Mouse (Mus musculus) heart, embryonic 12.5 days (tissue): Measurements from ENCODE around the gene Irf6. TPM values are rescaled to one million over a fixed set of nuclear protein-coding genes. Genes with fewer than 3 reads are reported as not detected.
A peak's percentile ranks its signal among the peaks of the same experiment; 100 is the strongest.

Experiments used
- ATAC-seq: fragments of 200-750 bp; cut with Nextera tagmentation; 2 replicates; pipeline ENCODE4 v1.8.0; 2017; ENCODE audit warnings: moderate TSS enrichment, moderate library complexity; ENCODE audit not compliant: insufficient number of reproducible peaks, low FRiP score
- H3K27ac ChIP-seq: fragments of 300-500 bp; sonication (generic); 2 replicates; pipeline ENCODE4 v1.5.1; 2016; ENCODE audit warnings: mild to moderate bottlenecking, moderate library complexity; ENCODE audit not compliant: poor library complexity, severe bottlenecking
- H3K27me3 ChIP-seq: fragments of 300-500 bp; sonication (generic); replicated peaks from 2 replicates; pipeline ENCODE4 v1.6.1; 2016; ENCODE audit warnings: mild to moderate bottlenecking, moderate library complexity
- H3K36me3 ChIP-seq: fragments of 300-500 bp; sonication (generic); 2 replicates; pipeline ENCODE4 v1.6.1; 2016; ENCODE audit warnings: mild to moderate bottlenecking, moderate library complexity
- H3K4me1 ChIP-seq: fragments of 300-500 bp; sonication (generic); replicated peaks from 2 replicates; pipeline ENCODE4 v1.6.1; 2016; ENCODE audit warnings: mild to moderate bottlenecking
- H3K4me2 ChIP-seq: fragments of 300-500 bp; sonication (generic); 2 replicates; pipeline ENCODE4 v1.6.1; 2016; ENCODE audit warnings: mild to moderate bottlenecking, moderate library complexity
- H3K4me3 ChIP-seq: fragments of 300-500 bp; sonication (generic); 2 replicates; pipeline ENCODE4 v1.5.1; 2016; ENCODE audit warnings: mild to moderate bottlenecking
- H3K9ac ChIP-seq: fragments of 300-500 bp; sonication (generic); 2 replicates; pipeline ENCODE4 v1.6.1; 2016; ENCODE audit warnings: mild to moderate bottlenecking, moderate library complexity
- H3K9me3 ChIP-seq: fragments of 300-500 bp; sonication (generic); replicated peaks from 2 replicates; pipeline ENCODE4 v1.6.1; 2016; ENCODE audit warnings: mild to moderate bottlenecking, moderate library complexity
- WGBS: fragments of 180-500 bp; shearing (Covaris S2); methylation state at CpG from one replicate; pipeline ENCODE4 v1.1.7; 2016; 5-methylcytosine and 5-hydroxymethylcytosine counted together
- polyA plus RNA-seq: library from polyadenylated mRNA; unstranded; fragments of >200 nt; fragmentation: Nextera tagmentation; extraction: Ambion mirVana; gene quantifications from 2 replicates; pipeline ENCODE4 v1.2.1, GENCODE M21; 2016

Irf6 gene
- polyA plus RNA-seq, 1 experiment from 2014 or later: 6.6 TPM

- Histone ChIP-seq H3K4me2 (no peak overlapping the region), H3K4me3 (no peak overlapping the region), H3K27me3 (no peaks in the 10 kb centered on the region), H3K9ac (no peak overlapping the region), H3K9me3 (no peaks in the 10 kb centered on the region), H3K36me3 (no peaks in the 10 kb centered on the region), H3K4me1 (0 out of 2 replicates have a peak, but pooled peaks cover 4% of the 10 kb centered on the region), H3K27ac (no peak overlapping the region)
- whole genome bisulfite sequencing: 73% methylated on average over 3 of the region's 3 CpGs
- ATAC-seq: no peak
Measured at GRCm38 (mm10) chr1:193181104-193181503, 28.2 kb downstream of the Irf6 start.

DNA sequence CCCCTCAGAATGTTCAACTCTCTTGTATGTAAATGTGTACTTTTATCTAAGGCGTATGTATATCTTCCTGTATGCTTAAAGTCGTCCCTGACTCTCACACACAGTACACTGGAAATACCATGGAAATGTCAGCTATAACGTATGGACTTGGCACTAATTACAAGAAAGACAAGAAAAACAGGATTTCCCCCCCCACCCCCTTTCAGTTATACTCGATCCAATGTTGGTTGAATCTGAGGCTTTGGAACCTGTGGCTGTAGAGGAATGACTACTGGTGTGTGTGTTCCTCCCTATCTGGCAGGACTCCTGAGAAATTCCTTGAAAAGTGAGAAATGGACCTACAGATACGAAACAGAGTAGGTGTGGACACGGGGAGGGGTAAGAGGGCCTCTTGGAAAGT, 35.3 kb downstream of the Irf6 start:
- WGBS: 63% methylated on average over 6 of the region's 6 CpGs
- H3K4me2 ChIP-seq: 0 out of 2 replicates have a peak overlapping the region, but pooled peaks have one; percentile 21
- no peaks in the 10 kb centered on the region for H3K9me3 ChIP-seq
- H3K27ac ChIP-seq: peak overlapping the region; percentile 90
- no peaks in the 10 kb centered on the region for H3K27me3 ChIP-seq
- H3K9ac ChIP-seq: no peak overlapping the region
- ATAC-seq: no peak
- no peak overlapping the region for H3K4me3 ChIP-seq
- H3K4me1 ChIP-seq: peaks cover 37% of the 10 kb centered on the region
- H3K36me3 ChIP-seq: no peaks in the 10 kb centered on the region

DNA sequence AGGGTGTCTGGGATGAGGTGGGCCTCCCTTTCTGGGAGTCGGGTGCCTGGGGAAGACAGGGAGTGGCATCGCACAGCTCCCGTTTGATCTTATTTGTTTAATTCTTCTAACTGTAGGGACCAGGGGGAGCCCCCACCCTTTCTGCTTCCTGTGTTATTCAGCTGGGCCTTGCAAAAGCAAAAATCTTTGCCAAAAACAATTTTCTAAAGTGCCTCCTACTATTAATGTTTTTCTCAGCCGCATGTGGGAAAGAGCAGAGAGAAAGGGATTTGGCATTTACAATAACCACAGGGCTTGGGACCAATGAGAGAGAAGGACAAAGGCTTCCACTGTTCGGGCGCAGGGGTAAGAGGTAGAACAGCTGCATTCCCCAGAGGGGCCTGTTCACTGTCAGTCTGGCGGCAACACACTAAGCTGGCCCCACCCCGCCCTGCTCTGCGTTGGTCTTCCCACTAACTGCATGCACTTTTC, 36.3 kb downstream of the Irf6 start:
- no peaks in the 10 kb centered on the region for H3K27me3 ChIP-seq
- H3K4me2 ChIP-seq: peak overlapping the region; percentile 21; the same call in 1 of the 2 replicates
- peak; percentile 93 for ATAC-seq
- peak overlapping the region; percentile 22; the same call in 1 of the 2 replicates for H3K9ac ChIP-seq
- H3K4me1 ChIP-seq: peaks cover 37% of the 10 kb centered on the region
- no peaks in the 10 kb centered on the region for H3K36me3 ChIP-seq
- no peak overlapping the region for H3K4me3 ChIP-seq
- peak overlapping the region; percentile 90 for H3K27ac ChIP-seq
- no peaks in the 10 kb centered on the region for H3K9me3 ChIP-seq
- WGBS: 11% methylated on average over 9 of the region's 9 CpGs

DNA sequence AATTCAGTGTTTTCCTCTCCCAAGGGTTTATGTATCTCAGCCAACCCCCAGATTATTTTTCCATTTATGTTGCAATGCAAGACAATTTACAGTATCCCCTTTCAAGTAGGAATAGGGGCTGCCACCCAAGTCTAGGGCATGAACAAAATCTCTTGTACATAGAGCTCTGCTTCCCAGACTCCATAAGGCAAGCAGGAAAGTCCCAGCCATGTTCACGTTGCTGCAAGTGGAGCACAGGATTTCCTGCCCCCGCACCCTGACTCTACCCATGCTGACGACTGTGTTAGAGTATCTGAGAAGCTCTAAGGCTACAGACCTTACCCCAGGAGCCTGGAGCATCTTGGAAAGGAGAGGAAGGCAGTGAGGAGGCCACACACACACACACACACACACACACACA, 36.9 kb downstream of the Irf6 start:
- peak; percentile 40; the same call in 1 of the 2 replicates for ATAC-seq
- WGBS: 20% methylated on average over 3 of the region's 3 CpGs
- no peak overlapping the region for H3K4me2 ChIP-seq
- H3K27ac ChIP-seq: peak overlapping the region; percentile 90
- H3K4me1 ChIP-seq: peaks cover 37% of the 10 kb centered on the region
- peak overlapping the region; percentile 22; the same call in 1 of the 2 replicates for H3K9ac ChIP-seq
- no peaks in the 10 kb centered on the region for H3K36me3 ChIP-seq
- H3K4me3 ChIP-seq: no peak overlapping the region
- no peaks in the 10 kb centered on the region for H3K27me3 ChIP-seq
- no peaks in the 10 kb centered on the region for H3K9me3 ChIP-seq

GRCm38 (mm10) chr1:193191675-193192283, 38.9 kb downstream of the Irf6 start:
- Histone ChIP-seq H3K4me1 (peaks cover 37% of the 10 kb centered on the region), H3K27me3 (no peaks in the 10 kb centered on the region), H3K4me3 (no peak overlapping the region), H3K9me3 (no peaks in the 10 kb centered on the region), H3K36me3 (no peaks in the 10 kb centered on the region), H3K27ac (peak overlapping the region; percentile 19), H3K4me2 (no peak overlapping the region), H3K9ac (no peak overlapping the region)
- ATAC-seq: no peak
- WGBS: 64% methylated on average over 7 of the region's 7 CpGs

GRCm38 (mm10) chr1:193194416-193195140, 41.7 kb downstream of the Irf6 start:
- Histone ChIP-seq H3K4me3 (no peak overlapping the region), H3K9me3 (no peaks in the 10 kb centered on the region), H3K36me3 (no peaks in the 10 kb centered on the region), H3K27me3 (no peaks in the 10 kb centered on the region), H3K4me1 (peaks cover 27% of the 10 kb centered on the region), H3K9ac (no peak overlapping the region), H3K27ac (no peak overlapping the region), H3K4me2 (no peak overlapping the region)
- ATAC-seq: no peak
- WGBS: 79% methylated on average over 3 of the region's 3 CpGs

DNA sequence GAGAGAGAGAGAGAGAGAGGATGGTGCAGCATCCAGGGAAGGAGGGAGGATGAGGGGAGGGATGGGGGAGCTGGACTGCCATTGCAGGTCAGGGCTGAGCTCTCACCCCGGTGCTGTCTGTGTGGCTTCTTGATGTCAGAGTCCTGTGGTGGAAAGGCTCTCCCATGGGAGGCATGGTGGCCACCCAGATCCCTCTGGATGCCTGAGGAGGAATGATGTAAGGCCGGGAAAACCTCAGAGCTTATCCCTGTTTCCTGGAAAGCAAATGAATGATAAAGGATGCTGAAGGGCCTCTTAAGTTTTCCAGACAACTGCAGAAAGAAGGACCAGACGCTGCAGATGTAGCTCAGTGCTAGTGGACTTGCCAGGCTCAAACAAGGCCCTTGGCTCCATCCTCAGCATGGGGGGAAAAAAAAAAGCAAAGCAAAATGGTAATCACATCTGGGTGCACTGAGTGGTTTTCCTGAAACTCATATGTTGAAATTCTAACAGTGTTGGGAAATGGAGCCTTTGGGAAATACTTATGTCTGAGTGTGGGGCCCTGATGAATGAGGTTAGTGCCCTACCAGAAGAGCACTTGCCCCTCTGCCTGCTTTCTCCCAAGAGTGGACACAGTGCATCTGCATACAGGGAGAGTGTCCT, 42.4 kb downstream of the Irf6 start:
- no peaks in the 10 kb centered on the region for H3K27me3 ChIP-seq
- 48% methylated on average over 3 of the region's 3 CpGs for WGBS
- no peaks in the 10 kb centered on the region for H3K36me3 ChIP-seq
- H3K4me3 ChIP-seq: no peak overlapping the region
- no peak overlapping the region for H3K27ac ChIP-seq
- no peak for ATAC-seq
- H3K9ac ChIP-seq: no peak overlapping the region
- no peaks in the 10 kb centered on the region for H3K9me3 ChIP-seq
- peaks cover 20% of the 10 kb centered on the region for H3K4me1 ChIP-seq
- no peak overlapping the region for H3K4me2 ChIP-seq

GRCm38 (mm10) chr1:193197494-193198205, 44.7 kb downstream of the Irf6 start:
- no peak overlapping the region for H3K4me2 ChIP-seq
- no peak overlapping the region for H3K4me3 ChIP-seq
- H3K9me3 ChIP-seq: no peaks in the 10 kb centered on the region
- H3K36me3 ChIP-seq: no peaks in the 10 kb centered on the region
- ATAC-seq: no peak
- no peaks in the 10 kb centered on the region for H3K27me3 ChIP-seq
- no peak overlapping the region for H3K9ac ChIP-seq
- no peak overlapping the region for H3K27ac ChIP-seq
- 84% methylated on average over 18 of the region's 18 CpGs for WGBS
- H3K4me1 ChIP-seq: peaks cover 4% of the 10 kb centered on the region

DNA sequence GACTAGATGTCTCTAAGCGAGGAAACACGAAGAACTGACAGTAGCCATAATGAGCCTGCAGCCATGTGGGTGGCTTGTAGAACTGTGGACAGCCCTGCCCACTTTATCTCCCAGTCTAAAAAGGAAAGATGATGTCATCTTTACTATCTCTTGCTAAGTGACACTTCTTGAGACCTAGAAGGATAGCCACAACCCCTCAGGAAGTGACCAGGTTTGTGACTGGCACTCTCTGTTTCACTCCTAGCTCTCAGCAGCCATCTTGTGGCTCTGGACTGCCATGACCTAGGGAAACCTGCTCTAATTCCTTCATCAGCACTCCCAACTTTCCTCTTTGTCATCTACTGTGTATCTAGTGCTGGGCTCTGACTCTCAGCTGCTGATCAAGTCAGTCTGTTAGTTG, 45.4 kb downstream of the Irf6 start:
- H3K9me3 ChIP-seq: no peaks in the 10 kb centered on the region
- H3K27me3 ChIP-seq: no peaks in the 10 kb centered on the region
- H3K27ac ChIP-seq: no peak overlapping the region
- H3K4me1 ChIP-seq: peaks cover 4% of the 10 kb centered on the region
- no peaks in the 10 kb centered on the region for H3K36me3 ChIP-seq
- 73% methylated on average over 2 of the region's 2 CpGs for WGBS
- no peak for ATAC-seq
- no peak overlapping the region for H3K4me2 ChIP-seq
- no peak overlapping the region for H3K4me3 ChIP-seq
- H3K9ac ChIP-seq: no peak overlapping the region

- ATAC-seq: no peak
- WGBS: 77% methylated on average over 8 of the region's 8 CpGs
- no peak overlapping the region for H3K4me2 ChIP-seq
- peaks cover 10% of the 10 kb centered on the region for H3K4me1 ChIP-seq
- no peaks in the 10 kb centered on the region for H3K27me3 ChIP-seq
- H3K9me3 ChIP-seq: no peaks in the 10 kb centered on the region
- H3K9ac ChIP-seq: no peak overlapping the region
- no peak overlapping the region for H3K27ac ChIP-seq
- H3K4me3 ChIP-seq: no peak overlapping the region
- no peaks in the 10 kb centered on the region for H3K36me3 ChIP-seq
Measured at GRCm38 (mm10) chr1:193200640-193201382, 47.9 kb downstream of the Irf6 start.
